Mouse (Mus musculus): ENCODE measurements around the gene Mknk2. TPM values are rescaled to one million over a fixed set of nuclear protein-coding genes. Genes with fewer than 3 reads are reported as not detected.

Mknk2 gene
- total RNA-seq, 2 experiments from 2014 or later: 162 to 331 TPM

DNA sequence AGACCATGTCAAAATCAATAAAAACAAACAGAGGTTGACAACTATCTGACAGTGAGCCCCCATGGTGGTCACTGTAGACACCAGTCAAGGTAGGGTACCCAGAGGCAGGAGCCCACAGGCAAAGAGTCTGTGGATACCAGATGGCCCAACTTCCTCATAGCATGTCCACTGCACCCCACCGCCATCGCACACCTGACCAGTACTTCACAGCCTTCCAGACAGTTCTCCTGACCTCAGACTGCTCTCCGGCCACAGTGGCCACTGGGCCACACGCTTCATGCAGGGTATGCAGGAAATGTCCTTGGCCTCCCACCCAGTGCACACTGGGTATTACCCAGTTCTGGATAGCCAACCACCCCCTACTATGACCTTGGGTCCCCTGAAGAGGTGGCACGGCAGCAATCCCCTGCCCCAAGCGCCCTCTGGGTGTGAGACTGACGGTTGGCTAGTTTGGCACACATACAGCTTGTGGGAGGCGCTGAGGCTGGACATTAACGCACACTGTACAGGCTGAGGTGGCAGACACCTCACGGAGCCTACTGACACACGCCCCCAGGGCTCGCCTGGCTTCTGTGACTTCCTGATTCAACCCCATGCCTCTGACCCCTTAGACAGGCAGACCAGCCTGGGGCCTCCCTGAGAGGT, 15.6 kb upstream of the Mknk2 start:
- DNase-seq (ENCODE audit: low spot score in 2 of 2): no peak

DNA sequence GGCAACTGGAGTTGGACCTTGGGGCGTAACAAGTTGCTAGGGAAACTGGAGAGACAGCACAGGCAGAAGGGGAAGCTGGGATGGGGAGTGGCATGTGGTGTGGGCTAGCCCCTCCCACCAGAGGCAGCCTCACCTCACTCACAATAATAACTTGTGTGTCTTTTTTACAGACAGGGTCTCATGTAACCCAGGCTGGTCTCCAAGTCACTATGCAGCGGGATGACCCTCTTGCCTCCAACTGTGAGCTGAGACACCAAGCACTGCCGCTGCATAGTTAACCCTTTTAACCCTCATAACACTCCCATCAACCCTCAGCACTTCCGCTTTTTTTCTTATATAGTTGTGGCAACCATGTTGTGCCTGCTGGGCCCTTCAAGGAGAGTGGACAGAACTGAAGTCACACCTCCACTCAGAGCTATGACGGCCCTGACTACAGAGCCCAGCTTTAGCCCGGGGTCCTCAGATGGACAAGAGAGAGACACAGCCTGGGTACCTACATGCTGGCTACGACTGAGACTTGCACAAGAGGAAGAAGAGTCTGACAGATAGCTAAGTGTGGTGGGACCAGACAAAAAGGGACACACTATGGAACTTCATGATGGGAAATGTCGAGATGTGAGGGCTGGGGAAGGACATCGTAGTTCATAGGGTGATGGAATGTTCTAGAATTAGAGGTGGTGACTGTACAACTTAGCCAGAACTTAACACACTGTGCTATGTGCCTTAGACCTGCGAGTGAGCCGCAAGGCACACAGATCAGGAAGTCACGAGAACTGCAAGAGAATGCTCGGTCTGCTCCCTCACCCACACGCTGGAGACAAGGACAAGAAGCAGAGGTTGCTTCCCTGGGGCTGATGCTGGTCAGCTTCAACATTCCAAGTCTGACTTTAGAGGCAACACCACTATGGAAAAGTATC, 14.6 kb upstream of the Mknk2 start:
- no peak for DNase-seq (ENCODE audit: low spot score in 2 of 2)

DNA sequence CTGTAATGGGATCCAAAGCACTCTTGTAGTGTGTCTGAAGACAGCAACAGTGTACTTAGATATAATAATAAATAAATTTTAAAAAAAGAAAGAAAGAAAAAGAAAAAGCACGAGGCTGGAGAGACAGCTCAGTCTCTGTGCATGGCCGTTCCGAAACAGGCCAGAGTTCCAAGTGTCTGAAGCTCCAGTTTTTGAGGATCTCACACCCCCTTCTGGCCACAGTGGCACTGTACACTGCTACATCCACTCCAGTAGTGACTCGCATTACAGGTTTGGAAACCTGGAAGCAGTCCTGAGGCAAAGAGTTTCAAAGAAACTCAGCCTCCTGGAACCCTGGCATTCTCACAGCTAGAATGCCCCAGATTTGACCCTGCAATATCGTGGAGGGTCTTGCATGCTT, 9.9 kb upstream of the Mknk2 start:
- no peak for DNase-seq (ENCODE audit: low spot score in 2 of 2)

DNA sequence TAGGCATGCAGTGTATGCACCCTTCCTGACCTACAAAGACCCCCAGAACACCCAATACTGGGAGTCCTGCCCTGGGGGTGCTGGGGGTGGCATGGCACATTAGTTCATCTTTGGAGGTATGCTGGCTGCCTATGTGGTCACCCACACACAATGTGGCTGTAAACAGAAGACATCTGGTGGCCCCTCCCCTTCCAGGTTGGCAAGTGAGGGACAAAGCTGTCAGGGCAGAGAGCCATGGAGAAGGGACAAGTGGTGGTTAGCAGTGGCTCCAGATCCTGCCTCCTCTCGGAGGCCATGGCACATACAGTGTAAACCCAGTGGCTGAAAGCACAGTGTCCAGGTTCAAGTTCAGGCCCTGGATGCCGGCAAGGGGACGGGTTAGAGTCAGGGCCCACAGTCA, 8.7 kb upstream of the Mknk2 start:
- no peak for DNase-seq (ENCODE audit: low spot score in 2 of 2)

DNA sequence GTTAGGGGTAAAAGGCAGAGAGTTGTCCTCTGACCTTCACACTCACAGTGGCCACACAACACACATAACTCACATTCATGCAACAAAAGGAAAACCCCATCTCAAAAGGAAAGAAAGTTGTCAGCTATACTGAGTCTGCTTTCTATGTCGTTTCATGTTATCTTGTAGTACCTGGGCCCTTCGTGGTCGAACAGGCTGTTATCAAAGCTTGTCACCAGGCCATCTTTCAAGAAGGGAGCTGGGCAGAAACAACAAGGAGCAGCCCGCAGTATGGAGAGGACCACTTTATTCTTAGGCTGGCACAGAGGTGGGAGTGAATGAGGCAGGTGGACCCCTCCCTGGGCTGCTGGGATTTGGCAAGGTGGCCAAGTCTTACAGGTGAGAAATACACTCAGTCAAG, 7.1 kb upstream of the Mknk2 start:
- no peak for DNase-seq (ENCODE audit: low spot score in 2 of 2)

DNA sequence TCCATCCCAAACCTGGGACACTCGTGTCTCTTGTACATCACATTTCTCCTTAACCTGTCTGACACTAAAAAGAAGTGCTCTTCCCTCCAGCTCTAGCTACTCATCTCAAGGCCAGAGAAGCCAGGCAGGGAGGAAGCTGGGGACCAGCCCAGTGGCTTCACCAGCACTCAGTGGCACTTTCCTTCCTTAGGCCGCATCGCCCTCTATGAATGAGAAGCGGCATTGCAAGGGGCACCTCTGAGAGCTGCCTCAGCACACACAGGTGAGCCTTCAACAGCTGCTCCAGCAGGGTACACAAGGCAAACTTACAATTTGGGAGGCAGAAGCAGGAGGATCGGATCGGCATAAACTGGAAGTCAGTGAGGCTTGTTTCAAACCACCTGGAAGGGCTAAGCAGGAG, 6.3 kb upstream of the Mknk2 start:
- peak; percentile 64 to 66 for DNase-seq (ENCODE audit: low spot score in 2 of 2)

DNA sequence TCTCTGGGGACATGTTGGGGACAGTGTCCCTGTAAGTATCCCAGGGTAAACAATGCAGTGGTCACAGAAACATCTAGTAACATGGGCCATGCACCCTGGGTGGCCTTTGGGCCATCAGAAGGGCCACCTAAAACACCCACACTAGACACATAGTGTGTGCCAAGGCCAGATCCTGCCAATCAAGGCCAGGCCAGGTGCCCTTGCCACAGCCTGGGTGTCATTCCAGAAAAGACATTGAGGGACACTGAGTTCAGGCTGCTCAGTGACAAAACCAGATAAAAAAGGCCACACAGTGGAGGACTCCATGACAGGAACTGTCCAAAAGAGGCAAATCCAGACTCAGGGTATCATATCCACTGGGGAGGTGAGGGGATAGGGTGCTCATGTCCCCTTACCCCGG, 5.7 kb upstream of the Mknk2 start:
- DNase-seq (ENCODE audit: low spot score in 2 of 2): no peak

DNA sequence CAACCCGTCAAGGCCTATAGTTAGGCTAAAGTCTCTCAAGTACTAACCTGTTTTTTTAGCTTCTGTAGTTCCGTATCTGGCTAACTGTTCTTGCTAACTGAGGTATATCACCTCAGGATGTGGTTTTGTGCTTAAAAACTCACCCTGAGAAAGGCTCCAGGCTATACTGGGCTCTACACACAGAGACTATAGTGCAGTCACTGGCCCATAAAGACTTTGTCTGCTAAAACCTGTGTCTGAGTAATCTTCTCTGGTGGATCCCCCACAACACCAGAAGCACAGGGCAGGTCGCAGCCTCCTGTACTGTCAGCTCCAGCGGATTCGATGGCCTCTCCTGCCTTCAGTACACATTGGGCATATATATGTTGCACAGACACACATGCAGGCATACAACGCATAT, 4.1 kb upstream of the Mknk2 start:
- DNase-seq (ENCODE audit: low spot score in 2 of 2): no peak

DNA sequence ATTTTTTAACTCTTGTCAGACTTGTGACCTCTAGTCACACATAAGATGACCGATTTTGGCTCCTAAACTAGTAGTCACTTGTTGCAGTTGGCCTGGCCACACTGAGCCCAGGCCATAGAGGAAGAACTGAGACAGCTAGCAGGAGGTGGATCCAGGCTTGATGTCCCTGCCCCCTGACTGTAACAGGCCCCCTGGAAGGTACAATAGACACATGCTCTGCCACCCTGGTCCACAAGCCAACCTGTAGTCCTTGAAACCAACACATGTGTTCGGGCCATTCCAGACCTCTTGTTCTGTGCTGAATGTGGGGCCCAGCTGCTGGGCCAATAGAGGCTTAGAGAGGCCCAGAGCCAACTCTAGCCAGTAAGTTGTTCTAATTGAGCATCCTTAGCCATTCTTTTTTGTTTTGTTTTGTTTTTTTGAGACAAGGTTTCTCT, 2.4 kb upstream of the Mknk2 start:
- DNase-seq (ENCODE audit: low spot score in 2 of 2): no peak

DNA sequence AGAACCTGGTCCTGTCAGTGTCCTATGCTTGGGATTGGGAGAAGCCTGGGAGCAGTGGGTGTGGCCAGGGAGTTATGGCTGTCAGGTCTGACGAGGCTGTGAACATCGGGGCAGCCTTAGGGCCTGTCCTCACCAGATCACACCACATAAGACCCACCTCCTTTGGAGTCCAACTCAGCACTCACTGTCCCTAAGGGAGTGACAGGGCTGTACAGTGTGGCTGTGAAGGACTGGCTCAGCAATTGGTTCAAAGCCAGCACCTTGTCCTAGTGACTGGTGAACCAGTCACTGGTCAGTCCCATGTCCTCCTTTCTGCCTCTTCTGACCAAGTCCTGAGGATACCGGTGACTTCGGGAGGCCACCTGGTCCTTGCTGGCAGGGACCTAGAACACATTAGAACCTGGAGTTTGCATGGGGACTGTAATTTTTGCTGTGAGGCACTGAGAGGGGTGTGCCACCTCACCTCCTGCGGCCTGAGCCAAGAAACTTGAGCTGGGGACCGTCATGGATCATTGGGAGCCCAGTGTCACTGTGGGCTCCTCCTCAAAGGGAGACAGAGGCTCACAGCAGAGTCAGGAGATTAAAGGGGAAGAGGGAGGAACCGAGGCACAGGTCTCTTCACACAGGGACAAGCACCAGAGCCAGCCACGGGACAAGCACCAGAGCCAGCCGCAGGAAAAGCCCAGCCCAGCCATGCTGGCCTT, 1.8 kb upstream of the Mknk2 start:
- DNase-seq (ENCODE audit: low spot score in 2 of 2): no peak

DNA sequence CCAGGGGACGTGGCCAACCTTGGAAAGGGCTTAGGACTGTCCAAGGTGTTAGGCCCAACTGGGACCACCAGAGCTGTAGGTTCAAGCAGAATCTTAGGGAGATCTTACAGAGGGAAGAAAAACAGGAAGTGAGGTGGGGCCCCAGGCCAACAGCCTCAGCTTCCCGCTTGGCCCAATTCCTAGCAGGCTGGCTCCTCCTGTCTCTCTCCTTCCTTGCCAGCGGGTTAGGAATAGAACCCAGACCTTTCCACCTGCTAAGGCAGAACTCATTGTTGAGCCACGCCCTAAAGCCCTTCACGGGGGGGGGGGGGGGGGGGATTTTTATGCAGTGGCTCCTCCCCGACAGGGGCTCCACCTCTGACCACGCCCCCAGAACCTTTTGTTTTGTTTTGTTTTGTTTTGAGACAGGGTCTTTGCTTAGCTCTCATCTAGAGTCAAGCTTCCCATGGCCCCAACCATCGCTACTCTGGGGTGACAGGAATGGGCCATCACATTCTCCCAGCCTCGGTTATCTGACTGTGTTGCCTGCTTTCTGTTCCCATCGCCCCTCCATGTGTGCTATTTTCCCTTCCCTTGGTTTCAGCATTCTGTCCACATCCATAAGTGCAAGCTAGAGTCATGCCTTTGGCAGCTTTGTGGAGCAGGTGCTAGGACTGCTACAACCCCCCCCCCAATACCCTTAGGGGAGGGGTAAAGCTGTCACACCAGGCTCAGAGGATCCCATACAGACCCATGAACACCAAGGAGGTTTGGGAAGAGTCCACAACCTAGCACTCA, 877 bp upstream of the Mknk2 start:
- DNase-seq (ENCODE audit: low spot score in 2 of 2): no peak

DNA sequence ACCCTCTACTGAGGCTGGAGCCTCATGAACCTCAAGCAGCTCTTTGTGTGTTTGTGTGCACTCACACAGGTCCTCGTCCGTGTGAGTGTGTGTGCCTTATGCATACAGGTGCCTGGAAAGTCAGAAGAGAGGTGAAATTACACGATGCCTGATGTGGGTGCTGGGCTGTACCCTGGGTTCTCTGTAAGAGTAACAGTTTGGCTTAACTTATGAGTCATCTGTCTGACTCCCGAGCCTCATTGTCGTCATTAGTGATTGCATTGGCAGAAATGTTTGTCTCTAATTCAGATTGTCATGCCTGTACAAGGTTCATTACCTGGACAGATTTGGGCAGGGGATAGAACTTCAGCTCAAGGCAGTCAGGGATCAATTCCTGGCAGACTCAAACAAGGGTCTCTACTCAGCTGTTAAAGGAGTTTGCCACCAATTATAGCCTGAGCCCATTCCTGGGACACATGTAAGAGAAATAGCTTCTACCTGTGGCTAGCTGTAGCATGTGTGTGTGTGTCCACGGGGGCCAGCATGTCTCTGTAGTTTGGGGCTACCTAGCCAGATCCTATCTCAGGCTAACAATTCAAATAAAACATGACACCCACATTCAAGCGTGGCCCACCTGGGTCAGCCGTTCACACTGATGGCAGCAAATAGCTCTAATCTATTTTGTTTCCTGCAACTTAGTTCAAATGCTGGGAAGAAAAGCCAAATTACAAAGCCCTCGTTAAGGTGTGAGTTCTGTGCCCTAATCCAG, 610 bp downstream of the Mknk2 start:
- no peak for DNase-seq (ENCODE audit: low spot score in 2 of 2)

DNA sequence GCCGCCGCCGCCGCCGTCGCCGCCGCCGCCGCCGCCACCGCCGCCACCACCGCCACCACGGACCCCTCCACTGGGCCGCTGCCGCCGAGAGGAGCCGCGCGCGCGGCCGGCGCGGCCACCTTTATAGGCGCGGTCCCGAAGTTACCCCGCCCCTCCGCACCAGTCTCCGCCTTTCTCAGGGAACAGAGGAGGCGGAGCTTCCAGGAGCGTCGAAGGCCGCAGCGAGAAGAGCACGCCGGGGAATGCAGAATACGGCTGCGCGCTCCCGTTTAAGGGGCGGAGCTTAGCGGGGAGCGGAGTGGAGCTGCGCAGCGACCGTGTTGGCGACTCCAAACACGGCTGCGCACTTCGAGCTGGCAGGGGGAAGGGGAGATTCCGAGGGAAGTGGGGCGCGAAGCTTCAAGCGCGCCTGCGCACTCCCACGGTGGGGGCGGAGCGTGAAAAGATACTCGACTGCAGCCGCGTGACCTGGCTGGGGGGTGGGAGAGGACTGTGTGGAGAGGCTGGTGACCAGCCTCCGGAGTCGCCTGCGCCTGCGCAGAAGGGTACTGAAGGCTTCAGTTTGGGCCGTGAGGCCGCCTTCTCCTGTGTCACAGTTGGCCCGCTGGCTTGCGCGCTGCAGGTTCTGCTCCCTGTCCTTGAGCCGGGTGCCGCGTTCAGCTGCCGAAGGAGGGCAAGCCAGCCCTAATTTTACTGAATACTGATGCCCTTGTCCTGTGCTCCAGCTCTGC, 1.5 kb downstream of the Mknk2 start:
- DNase-seq (ENCODE audit: low spot score in 2 of 2): peak; percentile 99

DNA sequence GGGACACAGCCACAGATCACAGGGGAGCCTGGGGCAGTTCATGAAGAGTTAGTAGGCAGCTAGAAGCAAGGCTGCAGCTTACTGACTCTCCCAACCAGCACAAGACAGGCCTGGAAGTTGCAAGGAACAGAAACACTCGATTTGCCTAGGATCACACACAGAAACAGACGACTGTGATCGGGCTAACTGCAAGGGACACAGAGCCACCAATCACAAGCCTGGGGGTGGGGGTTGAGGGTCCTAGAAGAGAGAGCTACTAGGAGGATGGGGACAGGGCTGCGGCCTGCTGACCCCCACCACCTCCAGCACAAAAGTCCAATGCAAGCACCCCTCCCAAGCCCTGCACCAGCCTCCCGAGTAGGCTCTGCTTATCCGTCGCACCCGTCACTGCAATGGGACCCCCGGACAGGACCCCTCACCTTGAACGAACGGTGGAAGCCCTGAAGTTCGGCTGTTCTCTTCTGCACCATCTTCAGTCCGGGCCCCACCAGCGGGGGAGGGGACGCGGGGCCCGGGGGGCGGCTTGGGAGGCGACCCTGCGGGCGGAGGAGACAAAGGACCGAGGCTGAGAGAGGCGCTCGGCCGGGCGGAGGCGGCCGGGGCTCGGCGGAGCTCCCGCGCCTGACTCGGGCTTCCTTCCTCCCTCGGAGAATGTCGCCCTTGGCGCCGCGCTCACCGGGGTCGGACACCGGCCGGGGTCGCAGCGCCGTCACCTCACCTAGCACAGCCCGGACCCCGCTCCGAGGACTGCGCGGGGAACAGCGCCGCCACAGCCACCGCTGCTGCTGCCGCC, 2.3 kb downstream of the Mknk2 start:
- DNase-seq (ENCODE audit: low spot score in 2 of 2): no peak

DNA sequence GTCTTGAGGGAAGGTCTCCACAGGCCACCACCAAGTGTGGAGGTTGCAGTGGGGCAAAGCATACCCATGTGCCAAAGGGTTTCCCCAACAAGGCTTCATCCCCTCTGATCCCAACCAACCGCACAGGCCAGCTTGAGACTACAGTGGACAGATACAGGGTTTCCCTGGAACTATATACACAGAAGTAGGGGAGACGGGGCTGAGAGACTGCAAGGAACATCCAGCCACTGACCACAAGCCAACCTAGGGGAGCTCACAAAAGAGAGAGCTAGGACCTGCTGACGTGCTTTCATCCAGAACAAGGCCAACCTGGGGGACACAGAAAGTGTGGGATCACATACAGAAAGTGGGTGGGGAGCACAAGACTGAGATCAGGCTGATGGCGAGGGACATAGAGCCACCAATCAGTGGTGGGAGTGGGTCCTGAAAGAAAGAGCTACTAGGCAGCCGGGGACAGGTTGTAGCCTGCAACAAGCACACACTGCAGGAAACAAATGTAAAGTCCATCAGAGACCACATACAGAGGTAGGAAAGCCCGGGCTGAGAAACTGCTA, 3.0 kb downstream of the Mknk2 start:
- DNase-seq (ENCODE audit: low spot score in 2 of 2): no peak

DNA sequence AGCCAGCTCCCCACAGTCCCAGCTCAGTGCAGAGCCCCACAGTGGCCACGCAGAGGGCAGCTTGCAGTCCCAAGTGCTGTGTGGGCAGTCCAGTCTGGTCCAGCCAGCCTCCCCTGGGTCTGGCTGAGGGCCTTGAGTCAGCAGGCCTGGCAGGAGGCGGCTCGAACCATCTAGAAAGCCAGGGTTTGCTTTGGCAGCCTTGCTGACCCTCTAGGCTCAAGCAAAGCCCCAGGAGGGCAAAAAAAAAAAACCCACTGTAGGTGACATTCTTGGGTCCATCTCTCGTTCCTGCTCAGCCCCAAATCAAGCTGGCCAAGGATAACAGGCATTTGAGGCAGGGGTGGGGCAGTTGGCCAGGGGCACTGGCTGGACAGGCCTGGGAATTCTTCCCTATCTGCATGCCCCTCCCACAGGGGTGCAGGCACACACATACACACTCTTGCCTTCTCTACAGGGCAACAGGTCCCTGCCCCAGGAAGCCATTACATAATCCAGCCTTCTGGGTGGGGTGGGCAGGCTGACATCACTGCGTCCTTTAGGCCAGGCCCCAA, 3.7 kb downstream of the Mknk2 start:
- DNase-seq (ENCODE audit: low spot score in 2 of 2): no peak

DNA sequence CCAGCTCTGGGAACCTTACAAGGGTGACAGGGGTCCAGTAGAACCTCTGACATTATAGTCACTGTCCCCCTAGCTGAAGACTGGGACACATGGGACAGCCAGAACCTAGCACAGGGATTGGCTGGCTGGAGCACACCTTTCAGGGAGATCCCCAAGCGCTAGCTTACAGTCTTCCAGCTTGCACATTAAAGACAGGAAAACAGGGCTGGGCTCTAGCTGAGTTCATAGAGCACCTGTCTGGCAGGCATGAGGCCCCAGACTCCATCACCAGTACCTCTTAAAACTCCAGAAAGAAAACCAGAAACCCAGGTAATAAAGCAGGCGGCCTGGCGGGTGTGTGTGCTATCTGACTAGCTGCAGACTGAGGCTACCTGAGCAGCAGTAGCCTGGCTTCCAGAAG, 4.2 kb downstream of the Mknk2 start:
- no peak for DNase-seq (ENCODE audit: low spot score in 2 of 2)

DNA sequence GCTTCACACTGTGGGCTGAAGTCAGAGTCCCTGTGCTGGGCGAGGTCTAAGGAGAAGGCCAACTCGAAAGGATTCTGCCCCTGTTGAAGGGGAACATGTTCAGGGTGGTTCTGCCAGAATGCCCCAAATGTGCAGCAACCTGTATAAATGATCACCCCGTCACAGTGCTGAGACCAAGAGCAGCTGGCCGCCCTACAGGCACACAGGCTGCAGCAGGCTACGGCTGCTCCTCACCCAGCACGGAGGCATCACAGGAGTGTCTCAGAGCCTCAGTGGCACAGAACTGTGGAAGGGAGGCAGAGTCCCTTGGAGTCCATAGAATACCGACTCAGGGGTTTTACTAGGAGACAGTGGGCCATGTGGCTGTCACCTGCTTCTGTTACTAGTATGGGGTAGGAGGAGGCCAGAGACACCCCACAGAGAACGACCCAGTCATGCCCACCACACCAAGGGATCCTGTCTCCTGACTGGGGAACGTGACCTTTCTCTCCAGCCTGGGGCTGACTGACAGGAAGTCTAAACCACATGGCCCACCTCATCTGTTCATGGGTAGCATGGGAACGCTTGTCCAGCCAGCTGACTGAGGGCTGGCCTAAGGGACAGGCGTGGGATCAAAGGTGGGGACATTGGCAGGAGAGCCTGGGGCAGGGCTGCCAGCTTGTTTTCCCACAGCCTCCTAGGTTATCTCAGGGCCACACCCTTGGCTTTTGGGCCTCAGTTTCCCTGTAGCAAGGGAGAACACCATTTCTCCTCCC, 5.8 kb downstream of the Mknk2 start:
- DNase-seq (ENCODE audit: low spot score in 2 of 2): no peak

Measured in adrenal gland, adult 18-20 months (tissue).